Mouse (Mus musculus): ENCODE data around the gene Rbbp6. TPM values are rescaled to one million over a fixed set of nuclear protein-coding genes. Genes with fewer than 3 reads are reported as not detected.

Gene Rbbp6
- polyA plus RNA-seq (2012; ENCODE audit: low replicate concordance), result 33.4 and 39.0 TPM in 2 replicates

GRCm38 (mm10) chr7:122965386-122965785, at the start of gene Rbbp6:
Gene Rbbp6, plus strand, starts transcription at chr7:122965686.

Other genes with a start within 250 kb of the Rbbp6 start
- gene Tnrc6a, start 158.2 kb downstream of the Rbbp6 start, polyA plus RNA-seq (2012; ENCODE audit: low replicate concordance), result 22.8 and 51.6 TPM in 2 replicates
- gene Slc5a11, start 249.1 kb downstream of the Rbbp6 start, polyA plus RNA-seq (2012; ENCODE audit: low replicate concordance), result not detected in 2 replicates